Mouse (Mus musculus) C2C12 (cell line): ENCODE results near the gene Rbm42. TPM values are rescaled to one million over a fixed set of nuclear protein-coding genes. Genes with fewer than 3 reads are reported as not detected.

Experiments
- H3K27me3 ChIP-seq: one replicate; pipeline ENCODE4 v1.6.1; 2011; ENCODE audit not compliant: control insufficient read depth, insufficient read depth, insufficient read length
- H3K36me3 ChIP-seq: one replicate; pipeline ENCODE4 v1.6.1; 2011; ENCODE audit not compliant: control insufficient read depth, insufficient read depth
- H3K4me3 ChIP-seq: one replicate; pipeline ENCODE4 v1.5.1; 2011; ENCODE audit warnings: mild to moderate bottlenecking, control low read depth; ENCODE audit not compliant: poor library complexity, insufficient read depth, severe bottlenecking
- H3K79me2 ChIP-seq: one replicate; pipeline ENCODE4 v1.6.1; 2011; ENCODE audit not compliant: control insufficient read depth, insufficient read depth
- H3K79me3 ChIP-seq: one replicate; pipeline ENCODE4 v1.6.1; 2011; ENCODE audit warnings: low read depth, control low read depth
- H3ac ChIP-seq: one replicate; pipeline ENCODE3; 2011; ENCODE audit warnings: low read depth; ENCODE audit not compliant: control insufficient read depth, insufficient read length
- CEBPB ChIP-seq: IDR thresholded peaks from one replicate; pipeline ENCODE4 v1.6.1; 2011; ENCODE audit warnings: low read depth, mild to moderate bottlenecking, control low read depth, moderate library complexity
- CTCF ChIP-seq: IDR thresholded peaks from one replicate; pipeline ENCODE4 v1.5.1; 2011; ENCODE audit not compliant: control insufficient read depth, insufficient read depth, insufficient read length
- FOSL1 ChIP-seq: IDR thresholded peaks from one replicate; pipeline ENCODE4 v1.8.0; 2011; ENCODE audit warnings: mild to moderate bottlenecking, low read length; ENCODE audit not compliant: poor library complexity, insufficient read depth, severe bottlenecking
- MAX ChIP-seq: IDR thresholded peaks from one replicate; pipeline ENCODE4 v1.6.1; 2011; ENCODE audit warnings: mild to moderate bottlenecking, control low read depth
- MYOD1 ChIP-seq: IDR thresholded peaks from one replicate; pipeline ENCODE4 v1.6.1; 2011; ENCODE audit warnings: low read depth; ENCODE audit not compliant: control insufficient read depth, insufficient read length
- MYOG ChIP-seq: IDR thresholded peaks from one replicate; pipeline ENCODE4 v1.6.1; 2011; ENCODE audit not compliant: control insufficient read depth, insufficient read length; ENCODE audit errors: extremely low read depth
- USF1 ChIP-seq: IDR thresholded peaks from one replicate; pipeline ENCODE4 v1.6.1; 2011; ENCODE audit warnings: low read depth, mild to moderate bottlenecking, control low read depth, moderate library complexity
- polyA plus RNA-seq: library from polyadenylated mRNA; unstranded; fragments of >200 nt; fragmentation: generic; extraction: Trizol; gene quantifications from one replicate; pipeline ENCODE4 v1.2.1, GENCODE M21; 2012; ENCODE audit warnings: missing spikeins

The Rbm42 gene
- polyA plus RNA-seq, 1 experiment, result 110 TPM

DNA sequence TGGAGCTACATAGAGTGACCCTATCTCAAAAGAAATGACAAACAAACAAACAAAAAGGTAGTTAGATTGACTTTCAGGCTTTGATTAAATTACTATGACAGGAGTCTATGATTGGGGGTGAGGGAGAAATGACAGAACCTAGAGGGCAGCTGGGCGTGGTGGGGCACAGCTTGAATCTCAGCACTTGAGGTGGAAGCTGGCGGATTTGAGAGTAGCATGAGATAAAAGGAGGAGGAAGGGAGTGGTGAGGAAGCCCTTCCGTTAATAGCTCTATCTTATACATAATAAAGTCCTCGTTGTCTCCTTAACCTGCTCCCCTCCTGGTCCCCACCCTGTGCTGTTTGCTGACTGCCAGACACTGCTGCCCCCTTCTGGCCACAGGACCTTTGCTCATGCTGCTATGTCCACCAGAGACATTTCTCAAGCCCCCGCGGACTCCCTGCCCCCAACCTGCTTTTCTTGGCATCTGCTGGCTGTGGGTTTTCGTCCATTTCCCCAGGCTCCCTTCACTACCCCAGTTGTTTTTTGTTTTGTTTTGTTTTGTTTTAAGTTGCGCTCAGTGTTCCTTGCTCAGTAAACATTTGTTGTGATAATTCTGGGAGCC is 42.3 kb downstream of the Rbm42 start:
- no peaks in the 10 kb centered on the region for H3K27me3 ChIP-seq
- no peaks in the 10 kb centered on the region for H3K79me2 ChIP-seq
- H3K4me3 ChIP-seq, result no peak overlapping the region
- no peaks in the 10 kb centered on the region for H3K79me3 ChIP-seq
- TF ChIP-seq MYOG (no peak), CTCF (peak; percentile 43)
- no peak overlapping the region for H3ac ChIP-seq
- H3K36me3 ChIP-seq, result no peaks in the 10 kb centered on the region

DNA sequence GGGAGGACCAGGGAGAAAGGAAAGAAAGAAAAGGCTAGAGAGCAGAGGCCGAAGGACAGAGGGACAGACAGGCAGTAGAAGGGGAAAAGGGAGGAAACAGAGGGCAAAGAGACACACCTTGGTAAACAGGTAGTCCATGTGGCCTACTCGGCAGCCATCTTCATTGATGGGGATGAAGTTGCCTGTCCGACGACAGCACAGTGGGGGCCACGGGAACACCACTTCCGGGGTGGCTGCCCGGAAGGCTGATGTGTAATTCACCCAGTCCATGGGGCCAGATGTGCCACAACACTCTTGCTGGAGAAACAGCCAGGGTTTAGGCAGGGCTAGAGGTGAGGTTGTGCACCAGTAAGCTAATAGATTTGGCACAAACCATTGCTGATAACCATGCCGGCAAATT is 45.2 kb downstream of the Rbm42 start:
- TF ChIP-seq CTCF (no peak), MAX (no peak), USF1 (no peak), CEBPB (no peak), FOSL1 (no peak), MYOD1 (no peak), MYOG (no peak)

DNA sequence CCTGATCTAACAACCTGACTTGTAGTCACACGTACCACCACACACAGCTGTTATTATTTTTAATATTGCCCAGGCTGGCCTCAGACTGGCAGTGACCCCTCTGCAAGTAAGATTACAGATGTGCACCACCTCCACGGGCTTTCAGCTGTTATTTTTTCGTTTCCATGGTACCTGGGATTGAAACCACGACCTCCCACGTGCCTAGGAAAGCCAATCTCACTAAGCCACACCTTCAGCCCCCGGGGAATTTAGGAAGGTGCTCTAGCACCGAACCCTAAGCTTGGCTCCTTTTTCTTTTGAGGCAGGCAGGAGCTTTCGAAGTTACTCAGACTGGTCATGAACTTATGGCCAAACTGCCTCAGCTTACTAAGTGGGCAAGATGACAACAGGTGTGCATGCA is 45.7 kb downstream of the Rbm42 start:
- Histone ChIP-seq H3ac (no peak overlapping the region), H3K36me3 (no peaks in the 10 kb centered on the region), H3K79me2 (no peaks in the 10 kb centered on the region), H3K4me3 (no peak overlapping the region), H3K27me3 (peaks cover 8% of the 10 kb centered on the region), H3K79me3 (no peaks in the 10 kb centered on the region)
- no peak for TF ChIP-seq CEBPB
- TF ChIP-seq CTCF, result no peak
- no peak for TF ChIP-seq MYOD1
- TF ChIP-seq MAX, result no peak
- no peak for TF ChIP-seq FOSL1
- no peak for TF ChIP-seq MYOG
- no peak for TF ChIP-seq USF1

More for the DNA sequence above, 45.2 kb downstream of the Rbm42 start:
- H3K36me3 ChIP-seq, result no peaks in the 10 kb centered on the region
- H3K79me2 ChIP-seq, result no peaks in the 10 kb centered on the region
- H3ac ChIP-seq, result no peak overlapping the region
- H3K4me3 ChIP-seq, result no peak overlapping the region
- H3K27me3 ChIP-seq, result peaks cover 5% of the 10 kb centered on the region
- no peaks in the 10 kb centered on the region for H3K79me3 ChIP-seq

DNA sequence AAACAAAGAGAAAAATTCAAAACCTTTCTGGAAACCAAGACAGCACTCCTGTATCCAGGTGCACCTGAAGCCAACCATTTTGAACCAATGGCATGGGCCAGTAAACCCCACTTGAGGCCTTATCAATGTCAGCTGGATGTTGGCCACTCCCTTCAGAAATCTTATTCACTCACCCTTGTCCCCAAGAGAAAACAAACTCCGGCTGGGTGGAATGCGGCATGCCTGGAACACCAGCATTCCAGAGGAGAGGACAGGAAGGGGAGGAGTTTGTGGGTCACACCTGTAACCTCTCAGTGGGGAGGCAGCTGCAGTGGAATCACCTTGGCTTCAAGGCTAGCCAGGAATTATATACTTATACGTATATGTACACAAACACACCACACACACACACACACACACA is 47.5 kb downstream of the Rbm42 start:
- peaks cover 23% of the 10 kb centered on the region for H3K27me3 ChIP-seq
- H3ac ChIP-seq, result no peak overlapping the region
- TF ChIP-seq CEBPB (no peak), MYOG (no peak), MAX (no peak), USF1 (no peak), CTCF (no peak), FOSL1 (no peak), MYOD1 (no peak)
- no peak overlapping the region for H3K4me3 ChIP-seq
- no peaks in the 10 kb centered on the region for H3K36me3 ChIP-seq
- no peaks in the 10 kb centered on the region for H3K79me3 ChIP-seq
- H3K79me2 ChIP-seq, result no peaks in the 10 kb centered on the region

DNA sequence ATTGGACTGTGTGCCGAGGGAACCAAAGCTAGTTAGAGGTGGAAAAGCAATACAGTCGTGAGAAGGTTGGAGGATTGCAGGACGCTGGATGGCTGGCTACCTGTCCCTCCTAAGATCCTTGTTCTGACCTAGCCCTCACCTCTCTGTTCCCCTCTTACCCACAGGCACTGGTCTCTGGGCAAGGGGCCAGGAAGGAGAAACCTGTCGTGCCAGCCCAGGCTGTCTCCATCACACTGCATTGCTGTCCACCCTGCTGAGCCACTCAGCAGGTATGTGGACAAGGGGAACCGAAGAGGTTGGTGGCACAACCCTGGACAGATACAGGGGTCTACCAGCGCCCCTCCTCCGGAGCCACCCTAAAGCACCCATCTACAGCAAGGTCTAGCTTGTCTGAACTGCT is 49.5 kb downstream of the Rbm42 start:
- TF ChIP-seq MAX (no peak), MYOD1 (no peak), MYOG (no peak), CTCF (no peak), USF1 (no peak), CEBPB (no peak), FOSL1 (no peak)
- H3K79me3 ChIP-seq, result no peaks in the 10 kb centered on the region
- no peak overlapping the region for H3ac ChIP-seq
- H3K36me3 ChIP-seq, result no peaks in the 10 kb centered on the region
- H3K79me2 ChIP-seq, result no peaks in the 10 kb centered on the region
- H3K27me3 ChIP-seq, result peaks cover 34% of the 10 kb centered on the region
- H3K4me3 ChIP-seq, result no peak overlapping the region

DNA sequence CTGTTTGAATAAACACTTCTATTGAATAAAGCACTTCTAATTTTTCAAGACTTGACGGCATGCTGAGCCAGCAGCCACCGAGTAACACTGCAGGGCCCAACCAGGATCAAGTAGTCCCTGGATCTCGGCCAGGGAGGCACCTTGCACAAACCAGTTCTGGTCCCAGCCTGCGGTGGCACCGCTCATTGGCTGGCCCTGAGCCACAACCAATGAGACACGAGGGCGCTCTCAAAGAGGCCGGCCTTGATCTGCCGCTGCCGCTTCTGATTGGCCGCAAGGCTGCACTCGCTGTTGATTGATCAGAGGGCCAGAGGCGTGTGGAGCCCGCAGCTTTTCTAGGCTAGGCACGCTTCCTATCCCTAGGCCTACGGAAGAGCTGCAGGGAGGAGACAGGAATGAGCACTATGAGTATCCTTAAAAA is 50.2 kb downstream of the Rbm42 start:
- Histone ChIP-seq H3K79me3 (no peaks in the 10 kb centered on the region), H3K4me3 (no peak overlapping the region), H3K36me3 (no peaks in the 10 kb centered on the region), H3K79me2 (no peaks in the 10 kb centered on the region), H3K27me3 (peaks cover 41% of the 10 kb centered on the region), H3ac (no peak overlapping the region)
- no peak for TF ChIP-seq MYOG
- no peak for TF ChIP-seq MAX
- TF ChIP-seq MYOD1, result no peak
- TF ChIP-seq USF1, result no peak
- TF ChIP-seq FOSL1, result no peak
- TF ChIP-seq CTCF, result no peak
- no peak for TF ChIP-seq CEBPB
